Mouse (Mus musculus): ENCODE data around the gene Pnp2. TPM values are rescaled to one million over a fixed set of nuclear protein-coding genes. Genes with fewer than 3 reads are reported as not detected.
A peak's percentile ranks its signal among the peaks of the same experiment; 100 is the strongest.
"Not testable (repeated sequence)": the region's sequence is repeated elsewhere in the genome, so short reads cannot be mapped to it uniquely, and the experiment has no call there.

The Pnp2 gene
- total RNA-seq (2012; rRNA removed) (0.65 and 0.85 TPM in 2 replicates), polyA plus RNA-seq (2012; ENCODE audit: insufficient read depth in 1 of 2, insufficient read length in 2 of 2, low read depth in 1 of 2, low replicate concordance in 2 of 2, missing spikeins in 1 of 2) (1 to 10 TPM in 1 of 2 experiments, not detected in 1; 1.7 TPM)

DNA sequence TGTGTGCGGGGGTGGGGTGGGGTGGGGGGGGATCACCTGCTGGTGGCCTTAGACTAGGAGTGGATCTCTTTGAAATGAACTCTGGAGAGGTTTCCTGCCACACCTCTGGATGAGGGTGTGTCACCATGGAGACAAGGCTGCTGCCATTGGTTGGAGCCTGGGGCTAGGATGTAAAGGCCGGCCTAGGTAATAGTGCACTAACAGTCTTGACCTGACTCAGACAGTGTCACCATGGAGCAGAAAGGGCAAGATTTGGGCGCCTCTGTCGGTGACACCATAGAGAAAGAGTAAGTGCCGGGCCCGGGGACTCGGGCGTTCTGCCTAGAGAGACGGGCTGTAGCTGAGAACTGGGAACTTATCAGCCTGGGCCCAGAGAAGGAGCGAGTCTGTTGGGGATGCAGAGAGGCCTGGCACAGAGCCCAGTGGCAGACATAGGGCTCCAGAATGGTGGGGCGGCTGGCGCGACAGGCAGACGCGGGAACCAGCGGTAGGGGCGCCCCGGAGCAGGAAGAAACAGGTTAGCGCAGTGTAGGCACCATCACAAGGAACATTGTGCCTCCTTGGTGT lies at the start of gene Pnp2:
TSS of gene Pnp2 (plus strand) at position 51 of the 567 bp plus-strand sequence.
- H3K4me1 ChIP-seq (ENCODE audit: control insufficient read depth in 1 of 2, insufficient read depth in 2 of 2, low read length in 2 of 2); H3K79me2 ChIP-seq (ENCODE audit: control insufficient read depth, insufficient read depth, low read length, poor library complexity); H3K9me3 ChIP-seq (replicated peaks; ENCODE audit: insufficient read depth, low read length); H3K27me3 ChIP-seq (ENCODE audit: control insufficient read depth in 1 of 2, insufficient read depth in 2 of 2, low read length in 2 of 2); H3K27ac ChIP-seq (ENCODE audit: control insufficient read depth, low read depth, low read length); H3K36me3 ChIP-seq (ENCODE audit: control insufficient read depth in 1 of 2, insufficient read depth in 2 of 2, low read length in 2 of 2): not testable (repeated sequence)
- Histone ChIP-seq H3K9ac (ENCODE audit: control insufficient read depth, low read depth, low read length, poor library complexity, severe bottlenecking) (peak within 1 kb of the TSS; percentile 14; the same call in 1 of the 2 replicates), H3K4me3 (ENCODE audit: control insufficient read depth in 1 of 2, insufficient read depth in 1 of 2, low read depth in 2 of 2, low read length in 2 of 2) (peak within 1 kb of the TSS; percentile 55 to 61)
- DNase-seq (ENCODE audit: low read depth, low spot score) = peak; percentile 16

DNA sequence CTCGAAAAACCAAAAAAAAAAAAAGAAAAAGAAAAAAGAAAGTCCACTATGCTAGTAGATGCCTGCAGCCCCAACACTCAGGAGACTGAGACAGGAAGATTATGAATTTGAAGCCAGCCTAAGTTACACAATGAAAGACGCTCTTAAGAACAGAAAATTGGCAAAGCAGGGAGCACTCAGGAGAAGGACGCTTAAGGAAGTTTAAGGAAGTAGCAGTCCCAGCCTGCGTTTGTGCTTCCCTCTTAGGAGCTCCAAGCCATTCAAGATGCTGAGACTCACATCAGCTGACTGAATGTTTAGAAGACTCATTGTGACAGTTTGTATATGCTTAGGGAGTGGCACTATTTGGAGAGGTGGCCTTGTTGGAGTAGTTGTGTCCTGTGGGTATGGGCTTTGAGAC lies 47.7 kb upstream of the Pnp2 start:
- TF ChIP-seq EP300 (IDR thresholded peaks at IDR 0.05; ENCODE audit: low read depth in 1 of 2, low read length in 2 of 2) (no peak), POLR2AphosphoS2 (IDR thresholded peaks at IDR 0.05; ENCODE audit: low read length) (no peak), POLR2A (IDR thresholded peaks at IDR 0.05; ENCODE audit: control insufficient read depth in 1 of 2, insufficient read depth in 1 of 2, low read depth in 1 of 2, low read length in 2 of 2, poor library complexity in 1 of 2) (no peak), MAX (IDR thresholded peaks at IDR 0.05; ENCODE audit: low read length) (no peak), E2F4 (IDR thresholded peaks at IDR 0.05; ENCODE audit: borderline replicate concordance, low read depth, low read length) (no peak), NRF1 (IDR thresholded peaks at IDR 0.05; ENCODE audit: insufficient read depth, low read depth, low read length, poor library complexity, severe bottlenecking) (no peak), MYC (IDR thresholded peaks at IDR 0.05; ENCODE audit: low read depth, low read length) (no peak), USF1 (IDR thresholded peaks at IDR 0.05; ENCODE audit: low read depth, low read length) (no peak), SMC3 (IDR thresholded peaks at IDR 0.05; ENCODE audit: low read depth, low read length) (no peak), SIN3A (IDR thresholded peaks at IDR 0.05; ENCODE audit: low read length) (no peak), MXI1 (IDR thresholded peaks at IDR 0.05; ENCODE audit: low read depth, low read length) (no peak), ZC3H11A (IDR thresholded peaks at IDR 0.05; ENCODE audit: low read depth, low read length) (no peak), CHD2 (IDR thresholded peaks at IDR 0.05; ENCODE audit: low read length) (no peak), UBTF (IDR thresholded peaks at IDR 0.05; ENCODE audit: borderline replicate concordance, insufficient read depth, low read depth, low read length) (no peak), ELF1 (IDR thresholded peaks at IDR 0.05; ENCODE audit: low read depth, low read length) (no peak), BHLHE40 (IDR thresholded peaks at IDR 0.05; ENCODE audit: borderline replicate concordance, low read depth, low read length) (no peak), JUND (IDR thresholded peaks at IDR 0.05; ENCODE audit: low read depth, low read length) (no peak), MAZ (IDR thresholded peaks at IDR 0.05; ENCODE audit: low read depth, low read length) (no peak)
- no peaks in the 10 kb centered on the region for H3K9me3 ChIP-seq (replicated peaks; ENCODE audit: insufficient read depth, low read length)
- DNase-seq (ENCODE audit: low read depth, low spot score) = no peak
- H3K4me3 ChIP-seq (ENCODE audit: control insufficient read depth in 1 of 2, insufficient read depth in 1 of 2, low read depth in 2 of 2, low read length in 2 of 2) = no peak overlapping the region
- no peak overlapping the region for H3K27ac ChIP-seq (ENCODE audit: control insufficient read depth, low read depth, low read length)
- no peaks in the 10 kb centered on the region for H3K79me2 ChIP-seq (ENCODE audit: control insufficient read depth, insufficient read depth, low read length, poor library complexity)
- no peaks in the 10 kb centered on the region for H3K36me3 ChIP-seq (ENCODE audit: control insufficient read depth in 1 of 2, insufficient read depth in 2 of 2, low read length in 2 of 2)
- no peaks in the 10 kb centered on the region for H3K27me3 ChIP-seq (ENCODE audit: control insufficient read depth in 1 of 2, insufficient read depth in 2 of 2, low read length in 2 of 2)
- H3K9ac ChIP-seq (ENCODE audit: control insufficient read depth, low read depth, low read length, poor library complexity, severe bottlenecking) = no peak overlapping the region
- no peaks in the 10 kb centered on the region for H3K4me1 ChIP-seq (ENCODE audit: control insufficient read depth in 1 of 2, insufficient read depth in 2 of 2, low read length in 2 of 2)
